Mouse (Mus musculus) left cerebral cortex, adult 8-10 months (tissue): ENCODE measurements at regions not wholly inside any gene's neighbourhood (a gene's known extent, or its start where the extent isn't known, plus 50 kb on each side); places are given as distances from the start of the nearest gene placed in this dataset.
"Not testable (repeated sequence)": the region's sequence is repeated elsewhere in the genome, so short reads cannot be mapped to it uniquely, and the experiment has no call there.

Experiments
- DNase-seq, 2 experiments: peaks; one replicate each; pipeline ENCODE4 v3.0.0; 2022; ENCODE audit warnings: low spot score in 2 of 2

- peak; percentile 17 to 52 for DNase-seq
Measured at GRCm38 (mm10) chr7:60492028-60492995, 352.3 kb upstream of the Snrpn start.

DNA sequence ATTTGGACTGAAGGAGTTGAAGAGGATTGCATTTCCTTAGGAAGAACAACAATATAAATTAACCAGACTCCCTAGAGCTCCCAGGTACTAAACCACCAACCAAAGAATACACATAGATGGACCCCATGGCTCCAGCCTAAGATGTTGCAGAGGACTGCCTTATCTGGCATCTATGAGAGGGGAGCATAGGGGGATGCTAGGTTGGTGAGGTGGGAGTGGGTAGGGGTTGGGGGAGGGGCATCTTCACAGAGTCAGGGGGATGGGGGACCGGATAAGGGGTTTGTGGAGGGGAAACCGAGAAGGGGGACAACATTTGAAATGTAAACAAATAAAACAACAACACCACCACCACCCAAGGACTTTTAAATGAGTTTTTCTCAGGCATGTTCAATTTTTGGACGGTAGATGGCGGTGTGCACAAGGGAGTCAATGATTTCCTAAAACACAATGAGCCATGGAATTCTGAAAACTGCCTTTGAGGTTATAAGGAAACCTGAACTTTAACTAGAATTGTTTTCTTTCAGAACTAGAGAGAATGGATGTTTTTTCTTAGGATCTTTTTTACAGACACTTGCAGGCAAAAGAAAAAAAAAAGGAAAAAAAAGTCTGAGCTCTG lies 347.9 kb upstream of the Snrpn start:
- not testable (repeated sequence) for DNase-seq

DNA sequence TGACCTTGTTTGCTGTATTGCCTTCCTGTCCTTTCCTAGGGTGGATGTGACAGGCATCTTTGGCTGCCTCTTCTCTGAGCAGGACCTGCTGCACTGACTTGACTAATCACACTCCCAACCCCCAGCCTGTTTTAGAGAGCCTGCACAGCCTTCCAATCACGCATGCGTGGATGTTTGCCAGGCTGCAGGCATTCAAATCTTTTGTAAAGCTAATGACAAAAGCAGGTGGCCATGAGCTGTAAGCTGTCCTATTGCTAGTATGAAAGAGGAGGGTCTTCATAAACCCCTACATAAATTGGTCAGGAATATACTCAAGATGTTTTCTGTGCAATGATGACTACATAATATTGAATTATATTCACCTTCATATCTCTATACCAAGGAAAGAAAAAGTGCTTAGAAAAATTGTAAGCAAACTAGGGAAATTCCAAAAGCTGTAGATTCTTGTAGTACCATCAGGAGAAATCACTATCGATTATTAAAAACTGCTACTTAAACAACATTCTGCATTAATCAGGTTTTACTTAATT lies 310.1 kb upstream of the Snrpn start:
- not testable (repeated sequence) for DNase-seq

- not testable (repeated sequence) for DNase-seq
Measured at GRCm38 (mm10) chr7:60449239-60450073, 309.4 kb upstream of the Snrpn start.

DNA sequence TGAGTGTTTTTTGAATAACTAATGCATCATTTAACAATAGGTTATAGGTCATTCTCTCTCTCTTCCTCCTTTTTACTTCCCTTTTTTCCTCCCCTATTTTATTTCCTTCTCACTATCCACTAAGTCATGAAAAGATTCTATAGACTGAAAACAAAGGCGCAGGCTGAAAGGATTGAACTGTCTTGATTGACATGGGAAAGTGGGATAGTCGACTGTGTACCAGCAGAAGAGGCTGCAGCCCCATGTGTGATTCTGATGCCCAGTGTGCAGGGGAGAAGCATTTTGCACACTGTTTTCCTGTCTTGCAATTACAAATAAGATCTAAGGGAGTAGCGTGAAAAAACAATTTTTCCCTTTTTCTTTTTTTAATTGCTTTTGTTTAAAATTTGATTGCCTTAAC lies 298.8 kb upstream of the Snrpn start:
- DNase-seq, result no peak

DNA sequence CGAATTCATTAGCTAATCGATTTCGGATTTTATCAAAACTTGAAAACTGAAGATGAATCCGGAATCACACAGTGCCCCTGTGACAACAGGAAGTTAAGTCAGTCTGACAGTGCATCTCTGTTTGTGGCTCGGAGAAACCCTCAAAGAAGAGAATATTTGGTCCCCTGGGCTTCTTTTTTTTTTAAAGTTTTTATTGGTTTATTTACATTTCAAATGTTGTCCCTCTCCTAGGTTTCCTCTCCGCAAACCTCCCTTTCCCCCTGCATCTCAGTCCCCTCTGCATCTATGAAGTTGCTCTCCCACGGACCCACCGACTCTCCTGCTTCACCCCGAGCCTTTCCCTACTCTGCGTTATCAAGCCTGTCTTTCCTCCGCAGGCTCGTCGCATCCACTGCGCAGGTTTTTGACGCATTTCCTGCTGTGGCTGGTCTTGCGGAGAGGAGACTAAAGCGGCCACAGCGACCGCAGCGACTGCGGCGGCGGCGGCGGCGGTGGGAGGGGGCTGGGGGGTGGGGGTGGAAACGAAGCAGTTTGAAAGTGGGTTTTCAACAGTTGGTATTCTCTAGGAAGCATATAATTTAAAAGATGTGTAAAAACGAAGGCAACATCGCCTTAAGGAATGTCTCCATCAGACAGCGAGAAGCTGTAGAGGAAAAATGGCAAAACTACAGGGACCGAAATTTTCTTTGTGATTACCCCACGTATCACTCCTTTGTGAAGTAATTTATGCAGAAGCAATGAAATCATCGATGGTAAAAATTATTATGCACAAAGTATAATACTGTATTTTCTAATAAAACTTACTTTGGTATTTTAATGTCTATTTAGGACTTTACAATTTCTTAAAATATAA lies 251.2 kb upstream of the Snrpn start:
- DNase-seq, result peak; percentile 27 to 44

DNA sequence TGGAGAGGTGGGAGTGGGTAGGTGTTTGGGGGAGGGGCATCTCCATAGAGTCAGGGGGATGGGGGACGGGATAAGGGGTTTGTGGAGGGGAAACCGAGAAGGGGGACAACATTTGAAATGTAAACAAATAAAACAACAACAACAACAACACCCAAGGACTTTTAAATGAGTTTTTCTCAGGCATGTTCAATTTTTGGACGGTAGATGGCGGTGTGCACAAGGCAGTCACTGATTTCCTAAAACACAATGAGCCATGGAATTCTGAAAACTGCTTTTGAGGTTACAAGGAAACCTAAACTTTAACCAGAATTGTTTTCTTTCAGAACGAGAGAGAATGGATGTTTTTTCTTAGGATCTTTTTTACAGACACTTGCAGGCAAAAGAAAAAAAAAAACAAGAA lies 246.9 kb upstream of the Snrpn start:
- DNase-seq, result peak in 1 of 2 experiments; percentile 3

DNA sequence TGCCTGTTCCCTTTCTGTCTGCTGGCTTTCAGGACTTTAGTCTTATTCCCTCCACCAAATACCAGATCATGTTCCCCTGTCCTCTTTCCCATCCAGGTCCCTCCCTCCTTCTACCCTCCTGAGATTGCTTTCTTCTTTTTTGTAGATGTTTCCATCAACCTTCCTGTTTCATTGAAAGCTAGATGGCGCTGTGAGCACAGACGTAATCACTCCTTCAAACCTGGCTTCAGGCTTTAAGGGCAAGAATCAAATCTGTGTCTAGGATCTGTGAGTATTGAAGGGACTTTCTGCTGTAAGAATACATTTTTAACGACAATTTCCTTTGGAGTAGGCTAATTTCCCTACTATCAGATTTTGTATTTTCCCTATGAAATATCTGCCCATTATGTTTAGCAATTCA lies 234.0 kb upstream of the Snrpn start:
- not testable (repeated sequence) for DNase-seq

GRCm38 (mm10) chr7:60352206-60352605 lies 212.2 kb upstream of the Snrpn start:
- not testable (repeated sequence) for DNase-seq
